Mouse (Mus musculus) stomach, embryonic 15.5 days (tissue): ENCODE results near the gene Gnptg. TPM values are rescaled to one million over a fixed set of nuclear protein-coding genes. Genes with fewer than 3 reads are reported as not detected.

Source experiments
- microRNA-seq: library from miRNA; unstranded; fragments of <30 nt; microRNA quantifications from one replicate; pipeline ENCODE4, GENCODE M21; 2016
- polyA plus RNA-seq: library from polyadenylated mRNA; unstranded; fragments of >200 nt; fragmentation: Nextera tagmentation; extraction: Ambion mirVana; gene quantifications from 2 replicates; pipeline ENCODE4 v1.2.1, GENCODE M21; 2015

Gene Gnptg
- polyA plus RNA-seq, 1 experiment from 2014 or later = 41.9 TPM

Small RNAs within 50 kb of the gene (microRNA-seq; reads per million reads assigned to microRNA genes)
- gene Mir3547 = 3.5 reads per million, percentile 14 among the genes with 10 or more reads in this experiment

Other genes starting within 250 kb of the Gnptg start
- gene Cramp1l, start 224.3 kb downstream of the Gnptg start, polyA plus RNA-seq = 7.1 and 7.6 TPM in 2 replicates
- gene Ift140, start 224.0 kb downstream of the Gnptg start, polyA plus RNA-seq = 18.9 and 21.6 TPM in 2 replicates
- 23.5 and 23.7 TPM in 2 replicates for gene Tmem204, start 156.5 kb downstream of the Gnptg start, polyA plus RNA-seq
- 38.6 and 40.2 TPM in 2 replicates for gene Telo2, start 124.2 kb downstream of the Gnptg start, polyA plus RNA-seq
- gene Ptx4, start 119.4 kb downstream of the Gnptg start, polyA plus RNA-seq = 0.12 and 0.36 TPM in 2 replicates
- gene Clcn7, start 106.7 kb downstream of the Gnptg start, polyA plus RNA-seq = 18.1 and 21.1 TPM in 2 replicates
- 0.46 and 0.62 TPM in 2 replicates for gene Ccdc154, start 77.7 kb downstream of the Gnptg start, polyA plus RNA-seq
- 4.3 and 8.4 TPM in 2 replicates for gene Gm38655, start 64.7 kb downstream of the Gnptg start, polyA plus RNA-seq
- 34.1 and 35.5 TPM in 2 replicates for gene BC003965, start 55.6 kb downstream of the Gnptg start, polyA plus RNA-seq
- 7.2 TPM in 2 replicates for gene Unkl, start 51.7 kb downstream of the Gnptg start, polyA plus RNA-seq
- 42.8 and 43.1 TPM in 2 replicates for gene Tsr3, start within 50 bp of the Gnptg start, polyA plus RNA-seq
- gene Baiap3, start 16.2 kb upstream of the Gnptg start, polyA plus RNA-seq = 3.3 and 7.2 TPM in 2 replicates
- gene Ube2i, start 34.5 kb upstream of the Gnptg start, polyA plus RNA-seq = 503 and 542 TPM in 2 replicates
- 1.8 TPM in 2 replicates for gene Prss34, start 58.3 kb upstream of the Gnptg start, polyA plus RNA-seq
- not detected in 2 replicates for gene Prss28, start 68.5 kb upstream of the Gnptg start, polyA plus RNA-seq
- gene Prss29, start 78.5 kb upstream of the Gnptg start, polyA plus RNA-seq = not detected in 2 replicates
- gene Tpsab1, start 105.4 kb upstream of the Gnptg start, polyA plus RNA-seq = 0.24 and 0.64 TPM in 2 replicates
- gene Tpsb2, start 126.2 kb upstream of the Gnptg start, polyA plus RNA-seq = 10.4 and 14.3 TPM in 2 replicates
- gene Tpsg1, start 129.1 kb upstream of the Gnptg start, polyA plus RNA-seq = 3.5 and 4.7 TPM in 2 replicates
- gene Cacna1h, start 193.7 kb upstream of the Gnptg start, polyA plus RNA-seq = 5.1 and 5.6 TPM in 2 replicates
- 0.12 and 0.31 TPM in 2 replicates for gene Tekt4, start 214.5 kb upstream of the Gnptg start, polyA plus RNA-seq